Mouse (Mus musculus): ENCODE measurements around the gene Myrip.
A peak's percentile ranks its signal among the peaks of the same experiment; 100 is the strongest.
"Not testable (repeated sequence)": the region's sequence is repeated elsewhere in the genome, so short reads cannot be mapped to it uniquely, and the experiment has no call there.

Gene Myrip

DNA sequence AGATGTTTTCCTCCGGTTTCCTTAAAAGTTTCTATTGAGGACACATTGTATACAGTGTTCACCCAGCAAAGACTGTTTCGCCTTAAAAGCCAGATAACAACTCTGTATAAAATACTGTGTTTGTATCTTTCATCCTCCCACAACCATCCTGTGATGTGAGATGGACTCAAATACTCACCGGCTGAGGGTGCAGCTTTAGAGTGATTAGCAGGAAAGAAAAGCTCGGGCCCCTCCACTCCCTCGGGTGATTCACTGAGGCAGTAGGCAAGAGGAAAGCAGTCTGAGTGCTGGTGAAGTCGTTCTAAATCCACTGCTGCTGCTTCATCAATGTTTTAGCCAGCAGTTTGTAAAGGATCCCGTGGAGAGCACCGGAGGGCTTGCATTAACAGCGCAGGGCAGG, 93.9 kb downstream of the Myrip start:
- DNase-seq (ENCODE audit: extremely low spot score), result no peak

DNA sequence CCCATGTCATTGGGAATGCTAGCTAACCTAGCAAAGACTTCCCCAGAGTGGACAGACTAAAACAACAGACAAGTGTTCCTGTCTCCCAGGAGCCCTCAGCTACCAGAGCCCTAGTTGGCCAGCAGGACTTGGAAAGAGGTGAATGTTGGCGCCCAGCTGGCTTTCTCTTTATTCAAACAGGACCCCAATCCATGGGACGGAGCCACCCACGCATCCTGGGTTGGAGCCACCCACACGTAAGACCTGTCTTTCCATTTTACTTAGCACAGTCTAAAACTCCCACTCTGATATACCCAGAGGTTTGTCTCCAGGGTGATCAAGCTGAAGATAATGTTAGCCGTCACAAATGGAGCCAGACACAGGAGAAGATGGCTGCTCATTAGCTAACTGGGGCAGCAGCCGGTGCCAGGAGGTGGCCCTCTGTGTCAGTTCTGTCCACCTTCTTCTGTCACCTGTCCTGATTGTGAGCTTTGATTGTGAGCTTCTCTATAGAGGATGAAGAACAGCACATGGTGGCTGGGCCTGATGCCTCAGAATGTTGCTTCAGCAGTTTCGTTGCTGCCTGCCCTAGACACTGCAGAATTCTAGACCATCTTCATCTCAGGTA, 95.4 kb downstream of the Myrip start:
- no peak for DNase-seq (ENCODE audit: extremely low spot score)

DNA sequence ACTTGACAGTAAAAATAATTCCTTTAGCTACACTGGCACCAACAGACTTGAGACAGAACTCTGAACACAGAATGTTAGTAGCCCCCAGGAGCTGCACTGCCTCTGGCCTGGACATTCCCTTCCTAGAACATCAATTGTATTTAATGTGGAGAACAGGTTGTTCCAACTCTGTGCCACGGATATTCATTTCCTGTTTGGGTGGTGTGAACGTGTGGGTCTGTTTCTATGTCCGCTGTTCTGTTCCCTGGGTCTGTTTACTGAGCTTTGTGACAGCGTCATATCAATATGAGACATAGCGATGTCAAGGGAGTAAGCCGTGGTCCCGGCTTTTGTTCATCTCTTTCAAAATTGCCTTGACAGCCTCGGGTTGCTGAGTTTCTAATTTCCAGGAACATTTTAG, 97.0 kb downstream of the Myrip start:
- no peak for DNase-seq (ENCODE audit: extremely low spot score)

DNA sequence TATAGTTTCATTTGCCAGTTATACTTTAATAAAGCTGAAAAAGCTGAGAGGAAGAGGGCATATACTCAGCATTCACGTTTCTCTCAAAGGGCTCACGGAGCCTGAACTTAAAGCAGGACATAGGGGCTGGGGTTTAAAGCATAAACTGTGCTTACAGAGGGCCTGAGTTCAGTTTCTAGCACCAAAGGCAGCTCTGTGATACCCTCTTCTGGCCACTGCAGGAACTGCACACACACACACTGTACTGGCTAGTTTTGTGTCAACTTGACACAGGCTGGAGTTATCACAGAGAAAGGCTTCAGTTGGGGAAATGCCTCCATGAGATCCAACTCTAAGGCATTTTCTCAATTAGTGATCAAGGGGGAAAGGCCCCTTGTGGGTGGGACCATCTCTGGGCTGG, 98.2 kb downstream of the Myrip start:
- DNase-seq (ENCODE audit: extremely low spot score), result not testable (repeated sequence)

DNA sequence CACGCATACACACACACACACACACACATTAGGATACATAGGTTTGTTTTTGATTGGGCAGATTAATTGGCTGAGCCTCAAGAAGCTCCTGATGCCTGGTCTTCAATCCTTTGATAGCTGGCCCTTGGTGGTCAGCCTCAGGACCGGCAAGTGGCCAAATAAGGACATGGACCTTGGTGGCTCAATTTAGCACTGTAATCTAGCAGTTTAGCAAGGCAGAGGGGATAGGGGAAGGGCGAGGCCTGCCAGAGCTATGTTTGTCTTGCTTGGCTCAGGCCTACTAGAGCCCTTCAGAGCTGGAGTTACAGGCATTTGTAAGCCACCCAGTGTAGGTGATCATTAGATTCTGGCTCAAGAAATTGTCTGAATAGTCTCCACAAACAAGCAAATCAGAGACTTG, 101.1 kb downstream of the Myrip start:
- no peak for DNase-seq (ENCODE audit: extremely low spot score)

DNA sequence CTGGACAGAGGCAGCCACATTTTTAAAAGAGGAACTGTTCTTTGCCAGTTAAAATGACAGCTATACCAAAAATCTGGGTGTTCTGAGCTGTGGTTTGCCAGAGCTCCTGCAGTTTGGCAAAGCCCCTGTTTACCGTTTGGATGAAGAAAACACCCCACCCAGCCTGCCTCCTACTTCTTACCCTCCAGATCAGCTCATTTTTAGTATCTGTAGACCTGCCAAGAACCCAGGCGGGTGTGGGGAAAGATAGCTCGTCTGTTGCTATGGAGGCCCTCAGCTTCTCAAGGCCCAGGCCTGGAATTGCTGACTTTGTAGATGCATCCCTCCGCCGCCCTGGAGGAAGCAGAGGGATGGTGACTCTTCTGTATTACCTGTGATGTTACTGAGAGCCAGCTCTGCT, 102.3 kb downstream of the Myrip start:
- DNase-seq (ENCODE audit: extremely low spot score), result no peak

DNA sequence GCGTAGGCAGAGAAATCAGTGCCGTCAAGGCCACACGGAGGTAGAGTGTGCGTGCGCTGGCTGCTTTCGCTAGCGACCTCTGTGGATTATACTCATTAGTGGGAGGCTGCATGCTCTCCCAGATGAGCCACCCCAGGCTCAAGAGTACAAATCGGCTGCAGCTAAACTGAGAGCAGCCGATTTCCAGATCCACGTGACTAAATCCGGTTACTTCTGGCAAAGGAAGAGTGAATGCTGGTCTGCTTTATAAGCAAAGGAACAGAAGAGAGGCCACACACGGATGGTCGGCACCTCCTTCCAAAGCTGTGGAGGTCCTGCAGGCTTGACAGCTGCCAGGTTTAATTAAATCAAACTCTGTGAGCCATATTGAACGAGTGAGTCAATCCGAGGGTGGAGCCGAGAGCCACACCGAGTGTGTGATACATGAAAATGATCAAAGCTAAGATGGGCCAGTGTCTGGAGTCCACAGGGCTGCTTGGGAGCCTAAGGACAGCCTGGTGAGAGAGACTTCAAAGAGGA, 108.4 kb downstream of the Myrip start:
- DNase-seq (ENCODE audit: extremely low spot score), result no peak

DNA sequence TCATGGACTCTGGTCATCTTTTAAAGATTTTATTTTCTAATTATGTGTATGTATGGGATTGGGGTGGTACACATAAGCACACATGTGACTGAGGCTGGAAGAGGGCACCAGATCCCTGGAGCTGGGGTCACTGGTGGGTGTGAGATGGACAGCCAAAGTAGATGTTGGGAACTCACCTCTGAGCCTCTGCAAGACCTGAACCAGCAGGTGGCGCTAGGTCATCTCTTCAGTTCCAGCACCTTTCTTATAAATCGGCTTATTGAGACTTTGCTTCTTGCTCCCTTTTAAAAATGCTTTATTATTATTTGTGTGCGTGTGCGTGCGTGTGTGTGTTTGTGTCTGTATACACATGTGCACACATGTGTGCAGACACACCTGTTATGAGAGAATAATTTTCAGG, 109.1 kb downstream of the Myrip start:
- peak; percentile 11 for DNase-seq (ENCODE audit: extremely low spot score)

DNA sequence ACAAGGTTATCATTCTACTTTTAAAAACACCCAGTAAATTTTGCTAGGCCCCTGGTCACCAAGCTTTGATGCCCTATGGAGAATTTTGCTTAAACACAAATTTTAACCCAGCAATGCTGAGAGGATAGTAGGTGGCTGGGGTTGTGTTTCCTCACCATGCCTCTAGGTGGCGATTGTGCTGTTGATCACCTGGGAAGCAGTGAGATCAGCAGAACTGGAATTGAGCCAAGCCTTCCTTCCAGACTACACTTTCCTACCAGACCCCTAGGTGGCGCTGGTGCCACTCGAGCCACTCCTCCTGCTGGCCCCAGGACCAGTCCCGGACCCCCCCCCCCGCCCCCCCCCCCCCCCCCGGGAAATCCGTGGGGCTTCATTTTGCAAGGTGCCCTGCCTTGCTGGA, 114.2 kb downstream of the Myrip start:
- peak; percentile 80 for DNase-seq (ENCODE audit: extremely low spot score)

DNA sequence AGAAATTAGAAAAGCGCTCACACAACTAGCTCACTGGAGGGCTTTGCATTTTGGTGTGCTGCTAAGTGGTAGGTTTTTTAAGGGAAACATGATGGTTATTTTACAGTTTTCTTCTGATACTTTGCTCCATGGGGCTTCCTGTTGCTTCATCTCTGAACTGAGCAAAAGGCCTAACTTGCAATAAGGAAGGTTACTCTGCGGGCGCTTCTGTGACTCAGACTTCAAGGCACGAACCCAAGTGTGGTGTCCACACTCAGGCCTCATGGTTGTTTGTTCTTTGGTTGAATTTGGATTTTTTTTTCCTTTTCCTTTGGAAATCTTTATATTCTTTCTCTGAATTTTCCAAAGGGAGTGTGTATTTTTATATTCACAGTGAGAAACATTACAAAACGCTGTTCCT, 114.8 kb downstream of the Myrip start:
- no peak for DNase-seq (ENCODE audit: extremely low spot score)

DNA sequence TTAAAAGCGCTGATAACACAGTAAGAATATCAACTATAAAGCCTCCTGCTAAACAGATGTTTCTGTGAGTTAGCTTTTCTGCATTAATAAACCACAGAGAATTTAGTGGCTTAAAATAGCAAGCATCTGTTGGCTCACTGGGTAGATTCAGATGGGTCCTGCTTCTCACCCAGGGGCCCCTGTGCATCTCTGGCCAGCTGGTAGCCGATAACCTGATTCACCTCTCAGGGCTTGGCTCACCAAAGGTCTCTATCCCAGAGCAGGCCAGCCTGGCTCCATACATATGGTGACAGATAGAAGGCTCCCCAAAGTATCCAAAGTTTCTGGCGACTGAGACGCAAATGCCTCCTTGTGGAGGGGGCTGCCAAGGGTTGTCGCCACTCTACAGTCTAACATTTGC, 115.4 kb downstream of the Myrip start:
- no peak for DNase-seq (ENCODE audit: extremely low spot score)

DNA sequence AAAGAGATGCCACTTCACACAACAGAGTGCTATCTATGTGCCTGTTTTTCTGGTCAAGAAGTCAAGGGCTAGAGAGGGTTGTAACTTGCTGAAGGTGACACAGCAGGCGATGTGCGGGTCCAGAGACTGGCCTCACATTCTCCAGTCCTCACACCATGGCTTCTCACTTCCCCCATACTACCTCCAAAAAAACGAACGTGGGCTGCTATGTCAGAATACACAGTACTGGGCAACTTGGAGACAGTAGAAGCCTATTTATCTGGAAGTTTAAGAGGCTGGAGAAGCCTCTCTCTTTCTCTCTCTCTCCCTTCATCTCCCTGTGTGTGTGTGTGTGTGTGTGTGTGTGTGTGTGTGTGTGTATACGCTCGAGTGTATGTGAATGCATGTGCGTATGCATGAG, 117.3 kb downstream of the Myrip start:
- DNase-seq (ENCODE audit: extremely low spot score), result no peak

DNA sequence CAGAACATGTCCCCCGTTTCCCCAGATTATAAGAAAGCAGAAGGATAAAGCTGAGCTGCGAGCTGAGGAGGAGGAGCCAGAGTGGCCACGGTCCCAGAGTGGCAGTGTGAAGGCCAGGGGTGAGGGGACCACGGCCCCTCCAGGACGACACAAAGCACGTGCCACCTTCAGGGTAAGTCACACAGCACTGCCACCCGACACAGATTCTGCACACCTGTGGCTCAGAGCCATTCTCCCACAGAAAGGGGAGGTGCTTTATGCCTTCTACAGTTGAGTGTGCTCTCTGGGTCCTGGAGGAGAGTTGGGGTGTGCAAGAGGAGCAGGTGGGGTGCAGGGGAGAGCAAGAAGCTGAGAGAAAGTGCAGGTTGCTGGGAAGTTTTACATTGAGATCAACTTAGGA, 123.3 kb downstream of the Myrip start:
- no peak for DNase-seq (ENCODE audit: extremely low spot score)

DNA sequence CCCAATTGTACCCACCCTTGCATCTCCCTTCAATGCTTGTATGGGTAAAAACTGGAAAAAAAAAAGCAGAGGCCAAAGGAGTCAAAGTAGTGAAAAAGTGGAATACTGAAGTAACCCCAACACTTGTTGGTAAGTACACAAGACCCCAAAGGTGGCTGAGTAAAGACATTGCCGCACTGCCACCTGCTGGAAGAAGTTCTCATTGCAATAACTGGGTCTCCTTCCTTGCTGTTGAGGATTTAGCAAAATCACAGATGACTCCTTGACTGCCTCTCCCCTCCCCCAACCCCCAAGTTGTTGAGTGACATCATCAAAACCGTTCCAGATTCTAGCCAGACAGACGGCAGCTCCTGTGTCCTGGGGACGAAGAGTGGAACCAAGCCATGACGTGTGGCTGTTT, 124.5 kb downstream of the Myrip start:
- DNase-seq (ENCODE audit: extremely low spot score), result peak; percentile 71

DNA sequence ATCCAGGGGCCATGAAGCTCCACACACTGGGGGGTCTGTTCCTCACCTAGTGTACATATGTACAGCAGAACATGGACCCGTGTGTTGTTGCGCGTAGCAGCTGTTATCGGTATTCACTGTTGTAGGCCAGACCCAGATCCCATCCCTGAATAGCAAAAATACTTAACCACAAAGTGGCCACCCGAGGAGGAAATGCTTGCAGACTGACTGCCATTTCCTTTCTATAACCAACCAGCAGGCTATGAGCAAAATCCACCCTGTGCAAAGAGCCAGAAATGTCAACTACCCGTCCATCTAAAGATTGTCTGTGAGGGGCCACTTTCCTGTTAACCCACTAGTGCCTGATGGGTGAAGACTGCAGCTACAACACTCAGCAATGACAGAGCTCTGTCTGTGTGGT, 126.9 kb downstream of the Myrip start:
- no peak for DNase-seq (ENCODE audit: extremely low spot score)

DNA sequence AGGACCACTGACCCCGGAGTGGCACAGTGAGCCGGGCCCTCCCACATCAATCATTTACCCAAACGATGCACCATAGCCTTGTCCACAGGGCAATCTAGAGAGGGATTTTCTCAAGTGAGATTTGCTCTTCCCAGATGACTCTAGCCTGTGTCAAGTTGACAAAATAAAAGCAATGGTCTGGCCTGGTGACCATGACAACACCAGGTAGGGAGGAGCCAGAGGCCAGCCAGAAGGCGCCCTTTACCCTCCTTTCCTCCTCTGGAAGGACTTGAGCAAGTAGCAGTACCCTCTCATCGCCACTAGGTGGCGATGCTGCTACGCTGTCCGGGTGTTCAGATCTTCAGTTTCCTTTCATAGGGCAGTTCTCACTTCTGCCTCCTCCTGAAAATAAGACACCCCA, 132.4 kb downstream of the Myrip start:
- DNase-seq (ENCODE audit: extremely low spot score), result peak; percentile 61

DNA sequence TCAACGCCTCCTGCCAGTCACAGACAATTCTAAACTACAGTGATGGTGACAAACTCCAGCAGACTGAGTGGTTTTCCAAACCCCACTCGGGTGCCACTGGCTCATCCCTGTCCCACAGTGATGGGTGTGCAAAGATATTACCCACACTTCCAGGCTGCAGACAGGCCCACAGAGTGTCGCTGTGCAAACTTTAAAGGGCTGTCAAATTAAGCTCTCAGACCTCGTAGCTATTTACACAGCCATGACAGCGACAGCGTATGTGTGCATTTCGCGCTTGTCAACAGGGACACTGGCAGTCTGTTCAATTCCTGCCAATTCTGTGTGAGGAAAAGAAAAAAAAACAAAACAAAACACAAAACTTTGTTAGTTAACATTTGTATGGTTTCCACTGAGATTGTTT, 134.5 kb downstream of the Myrip start:
- no peak for DNase-seq (ENCODE audit: extremely low spot score)

DNA sequence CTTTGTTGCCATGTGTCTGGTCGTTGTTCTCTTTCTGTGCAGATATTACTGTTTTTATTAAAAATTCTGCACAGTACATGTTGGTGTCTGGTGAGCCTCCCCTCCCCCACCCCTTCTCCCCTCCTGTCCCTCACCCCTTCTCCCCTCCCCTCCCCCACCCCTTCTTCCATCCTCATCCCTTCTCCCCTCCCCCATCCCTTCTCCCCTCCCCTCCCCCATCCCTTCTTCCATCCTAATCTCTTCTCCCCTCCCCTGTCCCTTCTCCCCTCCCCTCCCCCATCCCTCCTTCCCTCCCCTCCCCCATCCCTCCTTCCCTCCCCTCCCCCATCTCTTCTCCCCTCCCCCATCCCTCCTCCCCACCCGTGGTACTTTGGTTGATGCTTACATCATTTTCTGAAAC, 135.5 kb downstream of the Myrip start:
- DNase-seq (ENCODE audit: extremely low spot score), result no peak

DNA sequence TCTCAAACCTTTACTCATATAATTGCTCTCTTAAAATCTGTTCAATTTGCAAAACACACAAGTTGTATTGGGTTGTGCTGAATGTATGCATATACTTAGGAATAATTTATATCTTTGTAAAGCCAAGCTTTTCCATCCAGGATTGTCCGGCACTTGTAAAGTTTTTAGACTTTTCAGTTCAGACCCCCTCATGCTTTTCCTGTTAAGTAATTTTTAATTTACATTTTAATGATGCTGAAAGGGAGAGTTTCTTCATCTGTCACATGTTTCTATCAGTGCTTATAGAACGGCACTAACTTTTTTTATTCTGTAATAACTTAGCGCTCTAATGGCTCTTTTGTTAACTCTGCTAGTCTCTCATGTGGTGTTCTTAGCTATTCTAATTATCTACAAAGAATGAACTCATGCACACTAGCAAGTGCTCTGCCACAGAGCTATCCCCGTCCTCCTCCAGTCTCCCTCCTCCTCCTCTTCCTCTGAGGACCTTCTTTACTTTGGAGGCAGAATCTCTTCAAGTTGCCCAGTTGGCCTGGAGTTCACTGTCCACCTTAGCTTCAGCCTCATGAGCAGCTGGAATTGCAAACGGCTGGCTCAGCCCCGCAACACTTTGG, 136.1 kb downstream of the Myrip start:
- DNase-seq (ENCODE audit: extremely low spot score), result no peak

DNA sequence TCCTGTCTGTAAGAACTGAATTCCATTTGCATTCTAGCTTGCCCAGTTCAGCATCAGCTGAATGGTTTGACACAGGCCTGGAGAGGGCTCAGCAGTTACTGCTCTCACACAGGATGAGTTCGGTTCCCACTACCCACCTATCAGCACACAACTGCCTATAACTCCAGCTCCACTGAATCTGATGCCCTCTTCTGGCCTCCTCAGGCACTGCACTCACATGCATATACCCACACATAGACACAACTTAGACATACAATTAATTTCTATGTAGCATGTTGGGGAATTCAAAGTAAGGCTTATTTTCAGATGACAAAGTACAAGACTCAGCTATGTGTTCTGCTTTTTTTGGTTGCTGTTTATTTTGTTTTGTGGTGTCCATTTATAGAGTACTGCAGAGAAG, 137.0 kb downstream of the Myrip start:
- no peak for DNase-seq (ENCODE audit: extremely low spot score)

DNA sequence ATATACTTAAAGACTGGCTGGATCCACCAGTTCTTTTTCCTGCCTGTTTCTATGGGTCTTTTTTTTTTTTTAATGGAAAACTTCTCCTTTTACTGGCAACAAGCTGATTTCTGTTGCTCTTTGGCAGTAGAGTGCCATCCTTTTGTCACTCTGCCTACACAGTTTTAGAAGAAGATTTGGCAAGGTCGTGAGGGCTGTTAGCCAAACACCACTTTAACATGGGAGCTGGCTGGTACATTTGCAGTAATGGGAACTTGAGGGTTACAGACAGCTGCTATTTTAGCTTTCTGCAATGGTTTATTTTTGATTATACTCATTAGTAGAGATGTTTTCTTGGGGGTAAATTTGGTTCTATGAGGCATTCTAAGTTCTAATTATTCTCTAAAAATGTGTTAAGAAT, 137.5 kb downstream of the Myrip start:
- DNase-seq (ENCODE audit: extremely low spot score), result no peak

DNA sequence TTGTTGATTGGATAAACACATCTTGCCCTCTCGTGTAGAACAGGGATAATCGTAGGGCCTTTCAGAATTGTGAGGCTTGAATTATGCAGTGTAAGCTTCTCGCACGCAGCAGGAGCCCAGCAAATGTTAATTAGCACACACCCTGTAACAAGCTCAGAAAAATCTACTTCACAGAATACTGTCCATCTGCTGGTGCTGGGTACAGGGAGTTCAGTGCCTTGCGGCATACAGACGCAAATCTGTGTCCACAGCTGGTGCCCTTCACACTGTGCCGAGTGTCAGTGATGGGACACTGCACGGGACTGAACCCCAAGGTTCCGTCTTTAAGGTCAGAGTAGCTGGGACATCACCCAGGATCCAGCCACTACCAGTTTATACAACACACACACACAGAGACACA, 143.3 kb downstream of the Myrip start:
- DNase-seq (ENCODE audit: extremely low spot score), result no peak

DNA sequence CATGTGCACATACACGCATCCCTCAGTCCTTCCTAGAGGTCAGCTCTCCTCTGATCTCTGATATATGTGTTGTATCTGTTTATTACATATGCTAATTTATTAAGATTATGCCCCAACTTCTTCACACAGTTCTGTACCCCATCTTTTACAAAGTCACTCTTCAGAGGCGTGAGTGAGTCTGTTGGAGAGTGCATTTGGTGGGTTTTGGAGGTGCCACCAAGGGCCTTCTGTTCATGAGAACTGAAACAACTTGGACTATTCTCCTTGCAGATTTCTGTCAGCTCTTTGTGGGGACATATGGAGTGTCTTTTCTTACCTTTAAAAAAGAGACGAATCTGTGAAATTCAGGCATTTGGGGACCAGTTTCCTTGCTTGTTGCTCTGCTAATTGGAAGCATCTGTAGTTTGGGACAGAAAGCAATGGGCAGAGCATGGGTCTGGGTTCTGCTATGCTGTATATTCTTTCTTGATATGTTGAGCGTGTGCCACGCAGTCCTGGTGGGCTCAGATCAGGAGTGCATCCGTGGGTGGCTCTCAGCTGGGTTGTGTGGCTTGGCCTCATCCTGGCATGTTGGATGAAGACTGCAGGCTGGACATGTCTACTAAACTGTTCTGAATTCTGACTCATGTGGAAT, 148.5 kb downstream of the Myrip start:
- no peak for DNase-seq (ENCODE audit: extremely low spot score)
